Mouse (Mus musculus): ENCODE data around the gene Cd209d. TPM values are rescaled to one million over a fixed set of nuclear protein-coding genes. Genes with fewer than 3 reads are reported as not detected.
"Not testable (repeated sequence)": the region's sequence is repeated elsewhere in the genome, so short reads cannot be mapped to it uniquely, and the experiment has no call there.

Gene Cd209d
- not detected in 2 replicates for polyA plus RNA-seq (2016; fragmentation: Nextera tagmentation; extraction: Ambion mirVana)

DNA sequence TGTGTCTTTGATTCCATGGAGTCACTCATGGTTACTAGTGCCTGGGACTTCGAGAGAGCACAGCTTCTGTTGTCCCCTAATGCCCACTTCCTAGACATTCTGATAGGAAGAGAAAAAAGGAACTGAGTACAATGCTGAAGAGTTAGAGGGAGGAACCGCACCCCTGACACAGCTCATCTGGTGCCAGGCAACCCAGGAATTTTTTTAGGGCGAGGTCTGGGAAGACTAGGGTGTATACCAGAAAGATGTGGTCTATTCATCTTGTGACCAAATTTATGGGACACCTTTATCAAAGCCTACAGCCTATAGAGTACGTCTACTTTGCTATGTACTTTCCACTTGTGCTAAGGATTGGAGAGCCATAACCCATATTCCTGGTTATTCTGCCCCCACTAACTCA, at the start of gene Cd209d:
Gene Cd209d (minus strand): TSS at position 101 of the 400 bp plus-strand sequence.
- H3K4me1 ChIP-seq, result no peaks in the 10 kb centered on the region
- no peaks in the 10 kb centered on the region for H3K36me3 ChIP-seq
- no peaks in the 10 kb centered on the region for H3K27me3 ChIP-seq (ENCODE audit: low read depth, poor library complexity, severe bottlenecking)
- WGBS, result 86% methylated on average over 4 of the region's 4 CpGs
- no peak within 1 kb of the TSS for H3K4me3 ChIP-seq
- H3K27ac ChIP-seq (replicated peaks), result no peak within 1 kb of the TSS
- DNase-seq (ENCODE audit: low spot score), result no peak
- H3K9me3 ChIP-seq (replicated peaks), result peaks cover 68% of the 10 kb centered on the region

DNA sequence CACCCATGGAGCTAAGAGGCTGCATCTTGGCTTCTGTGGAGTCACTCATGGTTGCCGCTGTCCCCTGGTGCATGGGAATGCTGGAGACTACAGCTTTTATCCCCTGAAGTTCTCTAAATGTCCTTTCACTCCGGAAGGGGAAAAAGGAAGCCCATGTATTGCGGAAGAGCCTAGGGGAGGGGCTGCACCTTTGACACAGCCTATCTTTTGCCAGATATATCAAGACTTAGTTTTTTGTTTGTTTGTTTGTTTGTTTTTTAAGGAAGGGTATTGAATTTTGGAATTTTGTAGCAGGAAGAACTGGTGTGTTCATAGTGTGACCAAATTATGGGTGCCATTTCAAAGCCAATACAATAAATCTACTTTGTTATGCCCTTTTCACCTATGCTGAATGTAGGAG, 48.4 kb upstream of the Cd209d start, which contains the start of gene Cd209b:
Gene Cd209b (minus strand): TSS at position 101 of the 400 bp plus-strand sequence.
- no peak for DNase-seq (ENCODE audit: low spot score)
- H3K27ac ChIP-seq (replicated peaks), result no peak within 1 kb of the TSS
- no peaks in the 10 kb centered on the region for H3K4me1 ChIP-seq
- 91% methylated on average over 3 of the region's 3 CpGs for WGBS
- H3K36me3 ChIP-seq, result no peaks in the 10 kb centered on the region
- H3K27me3 ChIP-seq (ENCODE audit: low read depth, poor library complexity, severe bottlenecking), result no peaks in the 10 kb centered on the region
- H3K9me3 ChIP-seq (replicated peaks), result peaks cover 67% of the 10 kb centered on the region
- H3K4me3 ChIP-seq, result no peak within 1 kb of the TSS

DNA sequence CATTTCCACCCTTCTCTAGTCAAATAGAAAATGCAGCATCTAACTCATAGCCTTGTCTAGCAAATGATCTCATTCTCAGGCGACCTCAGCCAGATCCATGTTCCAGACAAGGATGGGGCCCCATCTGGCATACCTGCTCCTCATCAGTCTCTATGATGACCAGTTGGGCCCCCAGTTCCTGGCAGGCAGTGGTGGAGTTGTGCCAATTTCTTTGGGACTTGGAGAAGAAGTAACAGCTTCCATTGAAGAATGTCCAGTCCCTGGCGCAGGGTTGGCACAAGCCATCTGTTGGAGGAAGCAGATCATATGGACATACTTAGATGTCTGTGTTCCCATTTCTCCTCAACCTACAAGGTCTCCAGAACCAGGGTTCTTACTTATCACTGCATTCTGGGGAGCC, 2.2 kb downstream of the Cd209d start:
- DNase-seq (ENCODE audit: low spot score), result no peak
- 72% methylated on average over 2 of the region's 2 CpGs for WGBS
- no peaks in the 10 kb centered on the region for H3K36me3 ChIP-seq
- no peak overlapping the region for H3K4me3 ChIP-seq
- peaks cover 76% of the 10 kb centered on the region for H3K9me3 ChIP-seq (replicated peaks)
- no peak overlapping the region for H3K27ac ChIP-seq (replicated peaks)
- H3K4me1 ChIP-seq, result no peaks in the 10 kb centered on the region
- H3K27me3 ChIP-seq (ENCODE audit: low read depth, poor library complexity, severe bottlenecking), result no peaks in the 10 kb centered on the region

DNA sequence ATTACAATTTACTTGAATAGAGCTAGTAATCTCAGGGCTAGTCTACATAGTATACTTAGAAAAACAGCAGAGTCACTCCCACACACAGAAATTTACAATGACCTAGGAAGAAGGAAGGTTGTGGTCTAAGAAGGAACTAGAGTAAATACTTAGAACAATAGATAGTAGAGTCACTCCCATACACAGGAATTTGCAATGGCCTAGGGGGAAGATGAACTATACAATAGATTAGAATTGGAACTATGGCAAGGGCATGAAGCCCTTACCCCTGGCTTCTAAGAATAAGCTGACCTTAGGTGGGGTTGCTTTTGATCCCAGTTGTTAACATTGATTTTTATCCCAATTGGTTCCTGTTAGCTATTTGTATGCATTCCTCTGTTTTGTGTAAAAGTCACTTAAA, 15.6 kb downstream of the Cd209d start:
- not testable (repeated sequence) for H3K36me3 ChIP-seq; DNase-seq (ENCODE audit: low spot score); H3K27ac ChIP-seq (replicated peaks); H3K4me3 ChIP-seq; H3K4me1 ChIP-seq; H3K27me3 ChIP-seq (ENCODE audit: low read depth, poor library complexity, severe bottlenecking)
- peaks cover 67% of the 10 kb centered on the region for H3K9me3 ChIP-seq (replicated peaks)

DNA sequence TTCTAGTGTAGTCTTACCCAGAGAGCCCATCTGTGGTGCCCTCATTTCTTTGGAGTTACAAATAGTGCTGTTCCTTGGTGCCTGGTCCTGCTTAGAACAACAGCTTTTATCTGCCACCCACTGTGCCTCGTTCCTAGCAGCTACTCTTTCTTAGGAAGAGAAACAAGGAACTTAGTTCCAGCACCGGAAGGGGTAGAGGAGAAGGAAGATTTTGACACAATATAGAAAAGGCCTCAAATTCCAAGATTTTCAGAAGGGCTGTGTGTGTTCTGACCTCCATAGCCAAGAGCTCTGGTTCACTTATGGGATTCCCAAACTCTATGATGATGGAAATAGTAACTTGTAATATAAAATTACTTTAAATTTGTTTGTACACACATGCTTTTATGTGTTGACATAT, 24.1 kb downstream of the Cd209d start, which contains the start of gene Cd209e:
Gene Cd209e (minus strand): TSS at position 101 of the 400 bp plus-strand sequence.
- Histone ChIP-seq H3K27me3 (ENCODE audit: low read depth, poor library complexity, severe bottlenecking) (no peaks in the 10 kb centered on the region), H3K9me3 (replicated peaks) (peaks cover 48% of the 10 kb centered on the region), H3K36me3 (no peaks in the 10 kb centered on the region), H3K4me1 (no peaks in the 10 kb centered on the region), H3K4me3 (no peak within 1 kb of the TSS), H3K27ac (replicated peaks) (no peak within 1 kb of the TSS)
- DNase-seq (ENCODE audit: low spot score), result no peak
- 68% methylated on average over 2 of the region's 2 CpGs for WGBS

Other genes starting within 250 kb of the Cd209d start
- 30.3 and 35.4 TPM in 2 replicates for gene Stxbp2, start 247.6 kb downstream of the Cd209d start, polyA plus RNA-seq (2016; fragmentation: Nextera tagmentation; extraction: Ambion mirVana)
- 0.20 and 0.21 TPM in 2 replicates for gene Retn, start 222.8 kb downstream of the Cd209d start, polyA plus RNA-seq (2016; fragmentation: Nextera tagmentation; extraction: Ambion mirVana)
- gene Mcemp1, start 212.8 kb downstream of the Cd209d start, polyA plus RNA-seq (2016; fragmentation: Nextera tagmentation; extraction: Ambion mirVana), result 0.07 and 0.15 TPM in 2 replicates
- 9.2 and 10.0 TPM in 2 replicates for gene Fcor, start 206.2 kb downstream of the Cd209d start, polyA plus RNA-seq (2016; fragmentation: Nextera tagmentation; extraction: Ambion mirVana)
- gene Trappc5, start 202.3 kb downstream of the Cd209d start, polyA plus RNA-seq (2016; fragmentation: Nextera tagmentation; extraction: Ambion mirVana), result 47.2 and 48.8 TPM in 2 replicates
- 0.11 and 0.22 TPM in 2 replicates for gene Fcer2a, start 184.4 kb downstream of the Cd209d start, polyA plus RNA-seq (2016; fragmentation: Nextera tagmentation; extraction: Ambion mirVana)
- 0.09 and 0.26 TPM in 2 replicates for gene Clec4g, start 157.9 kb downstream of the Cd209d start, polyA plus RNA-seq (2016; fragmentation: Nextera tagmentation; extraction: Ambion mirVana)
- not detected in 2 replicates for gene Cd209a, start 129.6 kb downstream of the Cd209d start, polyA plus RNA-seq (2016; fragmentation: Nextera tagmentation; extraction: Ambion mirVana)
- not detected in 2 replicates for gene Cd209e, start 24.2 kb downstream of the Cd209d start, polyA plus RNA-seq (2016; fragmentation: Nextera tagmentation; extraction: Ambion mirVana)
- gene Cd209b, start 48.3 kb upstream of the Cd209d start, polyA plus RNA-seq (2016; fragmentation: Nextera tagmentation; extraction: Ambion mirVana), result not detected in 2 replicates
- gene Cd209c, start 76.2 kb upstream of the Cd209d start, polyA plus RNA-seq (2016; fragmentation: Nextera tagmentation; extraction: Ambion mirVana), result 0.25 and 0.31 TPM in 2 replicates
- gene Cd209f, start 227.3 kb upstream of the Cd209d start, polyA plus RNA-seq (2016; fragmentation: Nextera tagmentation; extraction: Ambion mirVana), result not detected in 2 replicates

All from midbrain, embryonic 10.5 days (tissue).